Mouse (Mus musculus): ENCODE measurements at regions not wholly inside any gene's neighbourhood (a gene's known extent, or its start where the extent isn't known, plus 50 kb on each side); places are given as distances from the start of the nearest gene placed in this dataset.

DNA sequence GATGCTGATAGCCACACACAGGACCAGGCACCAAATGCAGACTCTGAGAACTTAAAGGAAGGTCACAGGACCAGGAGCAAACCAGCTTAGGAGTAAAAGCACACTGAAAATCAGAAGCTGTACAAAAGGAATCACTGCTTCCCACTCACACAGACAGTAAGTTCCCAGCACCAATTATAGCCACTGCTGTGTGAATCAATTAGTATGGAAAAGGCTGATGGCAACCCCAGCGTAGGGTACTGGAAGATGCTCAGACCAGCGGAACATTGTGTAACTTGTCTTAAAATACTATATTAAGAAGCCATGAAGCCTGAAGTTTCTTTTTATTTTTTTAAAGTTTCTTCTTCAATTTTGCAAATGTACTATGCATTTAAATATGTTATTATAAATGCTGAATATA is 115.8 kb downstream of the Lnpk start:
- DNase-seq (ENCODE audit: low spot score in 2 of 2) = no peak

DNA sequence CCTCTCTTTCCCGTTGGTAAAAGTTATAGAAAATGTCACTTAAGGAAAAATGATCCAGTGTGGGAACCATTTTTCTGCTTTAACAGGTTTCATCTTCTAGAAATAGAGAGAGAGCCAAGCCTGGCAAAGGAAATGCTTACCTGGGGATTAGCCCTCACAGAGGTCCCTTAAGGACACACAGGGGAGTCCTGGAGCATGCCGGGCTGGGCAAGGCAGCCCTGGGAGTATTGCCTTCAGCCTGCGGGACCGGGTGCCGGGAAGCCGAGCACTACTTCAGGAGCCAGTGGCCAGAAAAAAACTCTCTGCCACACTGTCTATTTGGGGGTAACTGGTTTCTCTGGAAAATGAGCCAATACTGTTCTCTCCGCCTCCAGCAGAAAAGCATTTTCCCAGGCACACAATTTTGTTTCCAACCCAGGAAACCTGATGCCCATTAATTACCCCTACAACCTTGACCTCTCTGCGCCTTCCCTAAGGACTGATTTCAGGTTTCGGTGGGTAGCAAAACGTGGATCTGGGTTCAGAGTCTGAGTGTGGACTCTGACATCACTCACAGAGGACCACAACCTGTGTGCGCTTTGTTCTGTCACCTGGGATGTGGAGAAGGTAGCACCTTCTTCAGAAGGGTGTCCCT is 117.9 kb downstream of the Lnpk start:
- no peak for DNase-seq (ENCODE audit: low spot score in 2 of 2)

DNA sequence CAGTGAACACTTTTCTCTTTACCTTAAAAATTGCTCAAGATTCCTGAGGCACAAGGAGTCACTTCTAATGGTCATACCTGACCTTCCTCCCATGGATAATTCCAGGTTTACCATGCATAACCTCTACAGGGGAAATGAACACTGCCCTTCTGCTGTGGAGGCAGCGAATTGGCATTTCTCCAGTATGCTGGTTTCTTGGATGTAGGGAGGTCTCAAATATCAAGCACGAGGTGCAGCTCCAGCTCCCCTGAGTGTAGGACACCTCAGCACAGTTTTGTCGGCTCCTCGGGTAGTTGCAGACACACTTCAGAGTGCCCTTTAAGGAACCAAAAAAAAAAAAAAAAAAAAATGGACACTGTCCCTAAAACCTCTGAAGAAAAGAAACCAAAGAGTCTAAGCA is 124.8 kb downstream of the Lnpk start:
- no peak for DNase-seq (ENCODE audit: low spot score in 2 of 2)

DNA sequence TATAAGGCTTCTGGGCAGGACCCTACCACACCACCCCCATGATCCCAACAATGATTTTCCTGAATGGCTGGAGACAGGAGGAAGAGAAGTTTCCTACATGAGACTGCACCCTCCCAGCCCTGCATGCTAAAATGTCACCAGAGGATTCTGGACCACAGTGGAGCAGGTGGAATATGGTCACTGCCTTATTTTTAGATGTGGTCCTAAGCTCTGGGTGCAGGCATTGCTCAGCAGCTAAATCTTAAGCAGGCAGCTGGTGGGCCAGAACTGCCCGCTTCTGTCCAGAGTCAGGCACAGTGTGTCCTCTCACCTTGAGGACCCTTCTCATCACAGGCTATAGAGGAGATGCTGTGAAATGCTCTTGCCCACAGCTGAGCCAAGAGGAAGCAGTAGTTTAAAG is 126.6 kb downstream of the Lnpk start:
- no peak for DNase-seq (ENCODE audit: low spot score in 2 of 2)

DNA sequence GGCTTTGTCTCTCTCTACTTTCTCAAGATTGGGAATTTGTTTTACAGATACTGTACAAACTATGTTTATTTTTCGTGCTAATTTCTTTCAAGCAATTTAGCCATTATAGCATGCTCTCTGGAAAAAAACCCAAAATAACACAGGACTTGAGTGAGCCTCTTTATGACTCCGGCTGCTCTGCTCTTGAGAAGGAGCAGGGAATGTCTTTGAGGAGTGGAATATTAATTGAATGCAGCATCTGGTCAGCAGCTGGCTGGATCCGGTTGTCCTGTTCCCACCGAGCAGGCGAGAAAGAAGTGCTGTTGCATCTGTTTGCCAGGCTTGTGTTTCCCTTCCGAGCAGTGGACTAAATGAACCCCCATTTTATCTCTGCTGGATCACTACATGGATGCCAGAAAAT is 127.7 kb downstream of the Lnpk start:
- DNase-seq (ENCODE audit: low spot score in 2 of 2) = no peak

DNA sequence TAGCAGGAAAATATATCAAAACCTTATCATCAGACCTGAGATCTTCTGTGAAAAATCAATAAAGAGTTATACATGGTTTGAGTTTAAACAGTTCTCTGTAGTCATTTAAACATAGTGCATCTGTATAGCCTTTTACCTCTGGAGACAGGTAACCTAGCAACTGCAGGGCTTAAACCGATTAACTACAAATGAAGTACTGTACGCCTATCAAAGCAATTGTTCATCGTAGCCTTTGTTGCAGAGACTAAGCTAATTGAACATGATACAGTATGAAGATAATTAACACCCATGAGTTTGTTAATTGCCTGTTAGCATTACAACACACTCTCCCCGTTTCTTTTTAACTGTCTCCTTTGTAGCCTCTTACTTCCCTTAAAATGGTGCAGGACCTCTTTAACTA is 128.2 kb downstream of the Lnpk start:
- DNase-seq (ENCODE audit: low spot score in 2 of 2) = no peak

DNA sequence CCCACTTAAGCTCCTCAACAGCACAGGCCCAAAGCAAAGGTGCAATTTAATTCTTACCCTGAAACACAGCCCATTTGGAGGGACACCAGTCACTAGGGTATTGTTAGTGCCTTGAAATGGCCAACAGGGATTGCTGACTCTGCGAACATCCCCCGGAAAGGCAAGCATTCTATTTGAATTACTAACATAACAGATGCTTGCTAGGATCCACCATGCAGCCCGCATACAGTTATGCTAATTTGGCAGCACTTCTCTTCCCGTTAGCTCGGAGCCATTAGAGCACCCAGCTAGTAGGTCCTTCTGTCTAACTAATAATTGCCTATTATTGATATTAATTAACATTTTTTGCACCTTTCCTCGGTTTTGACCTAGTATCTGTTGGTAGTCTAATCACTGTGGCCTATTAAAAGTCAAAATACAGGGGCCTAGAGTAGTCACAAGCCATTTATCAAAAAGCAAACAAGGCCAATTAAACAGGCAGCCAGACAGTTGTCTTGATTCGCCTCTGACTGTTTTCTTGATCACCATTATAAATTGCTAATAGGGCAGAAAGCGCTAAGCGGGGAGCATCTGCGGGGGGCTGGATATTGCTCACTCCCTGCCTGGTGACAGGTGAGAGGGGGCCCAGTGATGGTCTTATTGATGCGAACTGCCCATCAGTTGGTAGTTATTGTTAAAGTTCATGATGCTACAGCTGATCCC is 129.0 kb downstream of the Lnpk start:
- DNase-seq (ENCODE audit: low spot score in 2 of 2) = no peak

DNA sequence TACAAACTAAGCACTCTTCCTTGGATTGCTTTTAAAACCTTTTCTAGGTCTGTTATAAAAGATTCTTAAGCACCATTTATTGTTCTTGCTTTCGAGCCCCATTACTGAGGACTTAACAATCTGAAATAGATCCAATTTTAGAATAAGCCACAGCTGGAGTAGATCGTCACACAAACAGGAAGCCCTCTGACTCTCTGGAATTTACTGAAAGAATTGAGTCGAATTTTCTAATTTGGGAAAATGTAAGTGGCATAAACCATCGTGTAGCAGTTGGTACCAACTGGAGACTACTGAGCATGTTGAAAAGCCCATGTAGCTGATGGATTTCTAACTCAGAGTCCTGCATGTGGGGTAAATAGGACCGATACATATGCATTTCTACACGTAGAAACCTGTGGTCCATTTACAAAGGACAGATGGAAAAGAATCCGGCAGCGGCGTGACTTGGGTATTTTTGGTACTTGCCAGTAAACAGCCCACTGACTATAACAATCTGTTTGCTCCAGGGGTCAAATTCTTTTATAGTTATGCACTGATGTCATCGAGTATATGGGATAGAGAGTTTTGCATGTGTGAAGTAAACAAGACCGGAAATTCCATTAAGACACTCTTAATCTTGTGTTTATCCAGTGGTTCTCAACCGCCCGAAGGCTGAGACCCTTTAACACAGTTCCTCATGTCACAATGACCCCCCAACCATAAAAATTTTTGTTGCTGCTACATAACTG is 143.9 kb downstream of the Lnpk start:
- no peak for DNase-seq (ENCODE audit: low spot score in 2 of 2)

DNA sequence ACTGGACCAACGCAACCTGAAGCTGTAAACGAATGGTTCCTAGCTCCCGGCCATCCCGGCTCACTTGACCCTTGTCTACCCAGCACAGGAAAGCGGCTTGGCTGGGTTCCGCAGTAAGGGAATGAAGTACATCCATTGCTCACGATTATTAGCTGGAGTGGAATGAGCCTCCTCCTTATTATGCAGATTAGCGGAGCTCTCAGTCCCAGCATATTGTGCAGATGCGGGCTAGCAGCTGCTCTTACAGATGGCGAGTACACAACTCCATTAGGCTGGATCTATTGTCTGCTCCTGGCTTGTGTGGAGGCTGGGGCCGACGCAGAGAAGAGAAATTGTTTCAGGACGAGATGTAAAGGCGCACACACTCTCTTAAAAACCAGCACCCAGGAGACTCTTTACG is 152.5 kb downstream of the Lnpk start:
- no peak for DNase-seq (ENCODE audit: low spot score in 2 of 2)

DNA sequence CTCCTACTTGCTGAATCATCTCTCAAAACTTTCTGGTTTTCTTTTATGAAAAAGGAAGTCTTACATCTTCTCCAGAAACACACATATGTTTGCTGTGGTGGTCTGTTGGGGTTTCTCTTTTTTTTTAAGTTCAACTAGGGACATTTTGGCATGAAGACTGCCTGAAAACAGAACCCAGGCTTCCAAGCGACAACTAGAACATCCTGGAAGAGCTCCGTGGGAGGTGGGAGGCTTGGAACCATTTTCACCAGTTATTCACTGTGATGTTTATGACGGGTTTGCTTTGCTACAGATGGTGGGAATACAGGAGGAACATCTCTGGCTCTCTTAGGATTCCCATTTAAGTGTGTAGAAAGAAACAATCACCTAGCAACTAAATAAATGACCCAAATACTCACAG is 154.5 kb downstream of the Lnpk start:
- DNase-seq (ENCODE audit: low spot score in 2 of 2) = no peak

DNA sequence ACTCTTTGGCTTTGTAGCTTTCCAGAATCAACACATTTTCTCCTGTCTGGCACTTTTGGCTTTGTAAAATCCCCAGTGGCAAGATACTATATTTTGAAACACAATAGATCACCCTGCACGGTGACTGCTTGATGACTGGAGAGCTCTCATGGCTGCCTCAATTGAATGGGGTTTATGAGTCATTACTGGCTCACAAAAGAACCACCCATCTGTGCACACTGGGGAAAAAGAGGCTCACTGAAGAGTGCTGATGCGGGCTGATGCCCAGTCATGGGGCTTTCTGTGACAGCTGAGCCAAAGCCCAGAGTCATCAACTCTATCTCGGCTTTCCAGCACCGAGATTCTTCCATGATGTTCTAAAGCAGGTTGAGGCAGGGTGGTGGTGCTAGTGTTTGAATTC is 163.1 kb downstream of the Lnpk start:
- DNase-seq (ENCODE audit: low spot score in 2 of 2) = no peak

DNA sequence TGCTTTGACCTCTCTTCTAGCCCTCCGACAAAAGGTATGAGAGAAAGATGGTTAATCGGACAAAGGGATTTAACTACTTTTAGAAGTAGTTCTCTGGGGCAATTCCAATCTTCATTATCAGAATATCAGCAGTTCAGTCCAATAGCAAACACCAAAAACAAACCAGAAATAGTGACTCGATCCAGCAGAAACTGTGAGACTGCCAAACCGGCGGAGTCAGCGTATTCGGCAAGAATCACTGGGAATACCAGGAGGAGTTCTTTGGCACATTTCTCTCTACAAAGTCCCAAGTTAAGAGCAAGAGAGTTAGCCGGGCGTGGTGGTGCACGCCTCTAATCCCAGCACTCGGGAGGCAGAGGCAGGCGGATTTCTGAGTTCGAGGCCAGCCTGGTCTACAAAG is 164.5 kb downstream of the Lnpk start:
- DNase-seq (ENCODE audit: low spot score in 2 of 2) = no peak

DNA sequence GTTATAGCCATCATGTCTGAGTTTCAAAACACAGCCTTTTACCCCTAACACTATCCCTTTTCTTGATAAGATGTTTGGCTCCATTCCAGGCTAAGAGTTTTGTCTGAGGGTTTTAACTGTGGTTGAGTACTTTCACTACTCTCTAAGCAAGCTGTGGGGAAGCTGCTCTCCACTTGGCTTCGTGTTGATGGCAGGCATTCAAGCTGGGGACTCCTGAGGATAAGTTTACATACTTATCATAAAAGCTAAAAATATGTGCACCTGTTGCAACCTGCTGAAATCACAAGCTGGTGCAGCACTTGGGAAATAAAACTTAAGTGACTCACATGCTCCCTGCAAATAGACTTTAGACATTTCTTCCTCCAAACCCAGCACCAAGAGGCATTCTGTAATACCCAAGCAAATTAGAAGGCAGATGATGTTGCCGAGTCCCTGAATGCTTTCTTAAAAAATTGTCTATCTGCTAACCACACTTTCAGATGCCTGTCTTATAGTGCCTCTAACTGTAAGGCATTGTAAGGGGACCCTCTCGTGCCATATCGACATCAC is 169.3 kb downstream of the Lnpk start:
- no peak for DNase-seq (ENCODE audit: low spot score in 2 of 2)

DNA sequence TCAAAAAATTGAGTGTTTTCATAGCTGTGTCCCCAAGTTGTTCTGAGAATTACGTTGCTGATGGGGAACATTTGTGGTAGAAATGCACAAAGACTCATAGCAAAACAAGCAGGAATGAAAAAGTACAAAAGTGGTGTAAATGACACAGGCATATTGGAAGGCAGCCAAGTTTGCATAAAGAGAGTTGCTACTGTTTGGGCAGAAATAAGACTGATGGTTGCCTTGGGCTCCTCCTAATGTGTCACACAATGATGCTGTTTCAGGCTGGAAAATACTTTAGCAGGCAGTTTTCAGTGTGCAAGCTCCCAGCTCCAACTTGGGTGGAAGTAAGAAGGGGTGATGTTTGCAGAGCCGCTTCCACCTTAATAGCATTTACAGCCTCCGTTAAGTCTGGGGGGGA is 174.7 kb downstream of the Lnpk start:
- DNase-seq (ENCODE audit: low spot score in 2 of 2) = no peak

DNA sequence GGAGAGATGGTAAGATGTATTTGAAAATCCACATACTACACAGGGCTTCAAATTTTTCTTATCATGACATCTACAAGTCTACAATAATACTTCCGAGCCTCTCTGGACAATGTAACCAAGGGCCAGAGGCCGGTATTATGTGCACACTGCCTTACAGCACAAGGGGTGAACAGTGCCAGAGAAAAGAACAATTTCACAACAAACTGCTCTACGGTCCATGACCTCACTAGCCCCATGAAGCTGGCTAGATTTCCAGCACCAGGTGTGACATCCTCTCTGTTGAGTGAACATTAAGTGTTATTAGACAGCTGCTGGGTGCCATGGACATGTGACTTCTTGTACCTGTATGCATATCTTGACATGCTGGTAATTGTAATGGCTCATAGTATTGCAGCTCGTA is 188.2 kb downstream of the Lnpk start:
- no peak for DNase-seq (ENCODE audit: low spot score in 2 of 2)

DNA sequence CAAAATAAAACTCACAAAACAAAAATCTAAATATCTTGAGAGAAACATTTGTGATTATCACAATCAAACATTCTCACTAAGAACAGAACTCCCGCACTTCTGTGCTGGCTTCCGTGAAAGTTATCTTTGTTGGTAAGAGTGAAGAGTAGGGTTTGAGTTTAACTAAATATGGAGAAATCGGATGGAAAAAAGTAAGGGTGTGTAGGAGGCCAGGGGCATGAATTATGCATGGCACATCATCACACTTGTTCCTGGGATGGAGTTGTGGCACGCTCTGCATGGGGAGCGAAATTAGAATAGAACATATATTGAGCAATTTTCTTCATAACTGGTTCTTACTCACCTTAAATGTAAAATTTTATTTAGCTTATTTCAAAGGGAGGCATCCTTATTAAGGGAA is 191.2 kb downstream of the Lnpk start:
- DNase-seq (ENCODE audit: low spot score in 2 of 2) = no peak

DNA sequence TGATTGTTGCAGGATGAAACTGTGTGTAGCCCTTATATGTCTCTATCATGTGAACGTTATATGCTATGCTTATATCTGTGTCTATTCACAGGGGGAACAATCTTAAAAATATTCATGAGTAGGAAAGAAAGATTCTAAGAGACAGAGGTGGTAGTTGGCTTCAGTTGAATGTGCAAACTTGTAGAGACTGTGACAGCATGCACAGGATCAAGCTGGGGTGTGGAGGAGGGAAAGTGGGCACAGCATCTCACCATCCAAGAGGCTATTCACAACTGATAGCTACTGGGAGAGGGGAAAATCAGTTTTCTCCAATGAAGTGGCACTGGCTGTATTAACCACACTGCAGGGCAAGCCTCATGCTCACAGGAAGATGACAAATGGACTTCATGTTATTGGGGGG is 194.3 kb downstream of the Lnpk start:
- DNase-seq (ENCODE audit: low spot score in 2 of 2) = no peak

DNA sequence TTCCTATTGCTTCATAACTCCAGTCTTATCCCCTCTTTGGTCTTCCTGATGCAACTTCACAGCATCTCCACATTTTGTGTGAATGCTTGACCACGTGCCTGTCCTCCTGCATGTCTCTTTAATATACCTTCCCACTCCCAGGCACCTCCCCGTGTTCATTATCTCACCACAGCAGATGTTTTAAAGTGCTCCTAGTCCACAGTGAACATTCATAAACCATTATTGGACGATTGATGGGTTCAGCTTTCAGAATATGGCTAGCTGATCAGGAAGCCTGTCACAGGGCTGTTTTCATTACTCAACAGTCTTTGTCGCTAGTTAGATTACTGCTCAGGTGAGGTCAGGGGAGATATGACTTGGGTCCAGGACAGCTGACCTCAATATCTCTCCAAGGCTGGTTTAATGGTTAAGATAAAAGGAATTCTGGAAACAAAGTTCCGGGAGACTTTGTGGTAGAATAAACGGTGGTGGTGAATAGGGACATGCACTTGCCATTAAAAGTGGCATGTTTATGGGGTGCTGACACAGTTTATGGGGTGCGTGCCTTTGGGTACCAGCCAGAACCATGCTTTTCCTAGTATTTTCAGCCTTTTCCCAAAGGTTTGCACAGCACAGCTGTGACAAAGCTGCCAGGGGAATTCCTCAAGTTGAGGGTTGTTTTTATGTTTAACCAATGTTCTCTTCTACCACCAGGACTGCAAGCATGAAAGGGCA is 198.5 kb downstream of the Lnpk start:
- DNase-seq (ENCODE audit: low spot score in 2 of 2) = no peak

DNA sequence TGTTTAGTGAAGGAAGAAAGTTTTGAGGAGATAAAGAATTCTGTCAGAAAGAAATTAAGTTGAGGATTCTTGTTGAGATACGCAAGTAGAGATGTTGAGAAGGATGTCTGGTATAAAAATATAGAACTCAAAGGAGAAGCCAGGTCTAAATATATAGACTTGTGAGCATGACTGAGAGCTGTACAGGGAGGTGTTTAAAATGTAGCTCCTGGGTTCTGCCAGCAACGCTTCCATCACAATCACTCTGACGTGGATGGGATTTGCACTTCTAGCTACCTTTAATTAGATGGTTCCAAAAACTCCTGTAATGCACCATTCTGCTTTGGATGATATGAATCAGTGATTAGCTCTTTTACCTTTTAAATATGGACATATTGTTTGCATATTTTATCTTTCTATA is 200.5 kb downstream of the Lnpk start:
- no peak for DNase-seq (ENCODE audit: low spot score in 2 of 2)

DNA sequence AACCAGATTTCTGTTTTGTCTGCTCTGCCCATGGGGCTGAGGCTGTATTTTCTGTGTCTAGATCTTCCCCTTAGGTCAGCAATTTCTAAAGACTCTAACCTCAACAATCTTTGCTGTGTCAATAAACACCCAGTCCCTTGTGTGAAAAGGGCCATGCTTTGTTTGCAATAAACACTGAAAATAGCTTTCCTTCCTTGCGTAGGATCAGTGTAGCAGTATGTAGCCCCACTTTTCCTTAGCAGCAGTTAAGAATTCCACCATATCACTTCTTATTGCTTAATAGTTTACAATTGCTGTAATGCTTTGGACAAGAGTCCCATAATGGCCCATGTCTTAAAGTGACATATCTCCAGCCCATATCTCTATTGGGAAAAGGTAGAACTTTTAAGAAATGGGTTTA is 205.3 kb downstream of the Lnpk start:
- no peak for DNase-seq (ENCODE audit: low spot score in 2 of 2)

DNA sequence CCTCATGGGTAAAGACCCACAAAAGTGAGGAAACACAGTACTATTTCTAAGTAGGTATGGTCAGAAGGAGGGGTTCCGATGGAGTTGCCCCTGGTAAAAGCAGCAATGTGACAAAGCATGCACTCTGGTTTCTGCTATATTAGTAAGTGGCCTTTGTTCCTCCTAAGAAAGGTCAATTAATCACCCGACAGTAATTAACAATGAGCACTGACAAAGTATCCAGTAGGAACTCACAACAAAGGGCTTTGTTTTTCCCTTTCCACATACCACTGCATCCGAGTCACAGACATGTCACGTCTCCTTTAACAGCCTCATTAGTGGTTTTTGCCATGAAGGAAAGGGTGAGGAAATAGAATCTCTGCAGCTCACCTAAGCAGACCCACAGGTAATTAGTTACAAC is 206.2 kb downstream of the Lnpk start:
- DNase-seq (ENCODE audit: low spot score in 2 of 2) = no peak

DNA sequence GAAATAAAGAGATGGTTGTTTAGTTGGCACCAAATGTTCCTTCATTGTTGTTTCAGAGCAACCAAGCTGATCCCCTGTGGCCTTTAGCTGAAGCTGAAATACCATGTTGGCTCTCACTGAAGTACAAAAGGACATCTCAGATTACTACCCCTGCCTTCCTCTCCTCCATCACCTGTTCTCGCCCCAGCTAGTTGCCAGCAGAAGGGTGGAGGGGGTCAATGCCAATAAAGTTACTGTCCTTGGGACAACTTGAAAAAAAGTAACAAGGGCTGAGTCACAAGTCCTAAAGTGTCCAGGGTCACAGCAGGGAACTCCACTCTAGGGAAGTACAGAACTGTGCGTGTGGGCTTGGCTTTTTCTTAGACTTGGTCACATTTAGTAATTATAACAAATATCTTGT is 216.0 kb downstream of the Lnpk start:
- DNase-seq (ENCODE audit: low spot score in 2 of 2) = no peak
